Mouse (Mus musculus) cerebellum, adult 2 months (tissue): ENCODE measurements at regions not wholly inside any gene's neighbourhood (a gene's known extent, or its start where the extent isn't known, plus 50 kb on each side); places are given as distances from the start of the nearest gene placed in this dataset.

ENCODE experiments used
- CTCF ChIP-seq: fragments of 200-500 bp; IDR thresholded peaks from 2 replicates; pipeline ENCODE4 v1.5.1; 2011; ENCODE audit warnings: low read depth, mild to moderate bottlenecking, control low read depth, low read length, moderate library complexity, borderline replicate concordance; ENCODE audit not compliant: insufficient read depth
- POLR2A ChIP-seq: fragments of 200-500 bp; IDR thresholded peaks from 2 replicates; pipeline ENCODE4 v1.6.1; 2011; ENCODE audit warnings: low read length, control low read depth, borderline replicate concordance; ENCODE audit not compliant: insufficient read depth

- no peak for TF ChIP-seq POLR2A
- no peak for TF ChIP-seq CTCF
Measured at GRCm38 (mm10) chr13:72212747-72213146, 249.2 kb upstream of the Irx1 start.
